Mouse (Mus musculus): Measurements from ENCODE around the gene Tmem164. TPM values are rescaled to one million over a fixed set of nuclear protein-coding genes. Genes with fewer than 3 reads are reported as not detected.
"Not testable (repeated sequence)": the region's sequence is repeated elsewhere in the genome, so short reads cannot be mapped to it uniquely, and the experiment has no call there.

The Tmem164 gene
- 10 to 100 TPM; 31.0 to 54.4 TPM for total RNA-seq (2021)
- long read RNA-seq, experiment 1, full-length matches to known transcripts = 51 of 78 reads
- long read RNA-seq, experiment 1, partial matches to known transcripts = 25 of 78 reads
- long read RNA-seq, experiment 1, other reads (novel, unspliced or antisense) = 2 of 78 reads
- long read RNA-seq, experiment 2, full-length matches to known transcripts = 21 of 39 reads
- long read RNA-seq, experiment 2, partial matches to known transcripts = 4 of 39 reads
- long read RNA-seq, experiment 2, other reads (novel, unspliced or antisense) = 14 of 39 reads

DNA sequence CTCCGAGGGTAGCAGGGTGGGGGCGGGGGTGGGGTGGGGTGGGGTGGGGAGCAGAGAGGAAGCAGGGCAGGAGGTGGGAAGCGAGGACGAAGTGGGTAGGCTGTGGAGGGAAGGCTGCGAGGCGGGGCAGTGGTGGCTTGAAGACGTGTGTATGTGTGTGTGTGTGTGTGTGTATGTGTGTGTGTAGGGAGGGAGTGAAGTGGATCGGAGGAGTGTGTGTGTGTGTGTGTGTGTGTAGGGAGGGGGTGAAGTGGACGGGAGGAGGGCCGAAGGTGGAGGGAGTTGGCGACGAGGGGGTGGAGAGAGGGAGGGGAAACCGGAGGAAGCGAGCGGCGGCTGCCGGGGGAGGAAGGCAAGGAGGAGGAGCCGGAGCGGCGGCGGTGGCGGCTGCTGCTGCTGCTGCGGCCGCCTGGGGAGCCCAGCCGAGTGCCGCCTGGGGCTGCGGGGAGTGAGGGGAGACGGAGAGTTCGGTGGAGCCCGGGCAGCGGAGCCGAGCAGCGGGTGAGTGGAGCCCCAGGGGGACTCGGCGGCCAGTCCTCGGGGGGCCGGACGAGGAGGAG, at the start of gene Tmem164:
TSS of gene Tmem164 (plus strand) at position 351 of the 560 bp plus-strand sequence.
- intact Hi-C loops (cut with DNase I) = loop anchor here (5.0 kb wide), 1 partner anchor 126 kb away; no protein-coding TSS in a partner anchor
- DNase-seq = peak; percentile 75 to 79

DNA sequence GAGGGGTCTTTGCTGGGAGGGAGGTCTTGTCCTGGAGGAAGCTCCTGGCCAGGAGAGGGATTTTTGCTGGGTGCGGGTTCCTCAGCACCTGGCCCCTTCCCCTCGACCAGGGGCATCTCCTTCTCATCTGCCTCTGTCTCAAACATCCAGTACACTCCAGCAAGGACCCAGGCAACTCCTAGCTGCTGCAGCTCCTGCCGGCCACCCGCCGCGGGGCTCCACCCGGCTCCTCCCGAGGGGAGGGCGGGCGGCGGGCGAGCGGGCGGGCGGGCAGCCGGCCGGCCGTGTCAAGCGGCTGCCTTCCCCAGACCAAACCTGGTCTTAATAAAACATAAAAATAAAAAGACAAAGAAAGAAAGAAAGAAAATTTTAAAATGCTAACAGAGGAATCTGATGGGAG, 48.2 kb upstream of the Tmem164 start:
- peak in 1 of 2 experiments; percentile 2 for DNase-seq
- intact Hi-C loops (cut with DNase I) = not testable (repeated sequence)

DNA sequence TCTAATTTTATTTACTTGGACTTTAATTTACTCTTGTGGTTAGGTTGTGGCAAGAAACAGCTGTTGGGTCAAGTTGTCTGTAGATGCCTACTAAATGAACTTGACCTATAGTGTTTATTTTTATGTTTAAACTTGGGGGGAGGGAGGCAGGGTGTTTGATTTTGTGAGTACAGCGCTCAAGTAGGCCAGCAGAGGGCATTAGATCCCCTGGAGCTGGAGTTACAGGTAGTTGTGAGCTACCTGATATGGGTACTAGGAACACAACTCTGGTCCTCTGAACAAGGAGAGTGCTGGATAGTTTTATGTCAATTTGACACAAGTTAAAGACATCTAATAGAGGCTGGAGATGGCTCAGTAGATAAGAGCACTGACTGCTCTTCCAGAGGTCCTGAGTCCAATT, 34.0 kb upstream of the Tmem164 start:
- DNase-seq = no peak
- intact Hi-C loops (cut with DNase I) = no loop called here

DNA sequence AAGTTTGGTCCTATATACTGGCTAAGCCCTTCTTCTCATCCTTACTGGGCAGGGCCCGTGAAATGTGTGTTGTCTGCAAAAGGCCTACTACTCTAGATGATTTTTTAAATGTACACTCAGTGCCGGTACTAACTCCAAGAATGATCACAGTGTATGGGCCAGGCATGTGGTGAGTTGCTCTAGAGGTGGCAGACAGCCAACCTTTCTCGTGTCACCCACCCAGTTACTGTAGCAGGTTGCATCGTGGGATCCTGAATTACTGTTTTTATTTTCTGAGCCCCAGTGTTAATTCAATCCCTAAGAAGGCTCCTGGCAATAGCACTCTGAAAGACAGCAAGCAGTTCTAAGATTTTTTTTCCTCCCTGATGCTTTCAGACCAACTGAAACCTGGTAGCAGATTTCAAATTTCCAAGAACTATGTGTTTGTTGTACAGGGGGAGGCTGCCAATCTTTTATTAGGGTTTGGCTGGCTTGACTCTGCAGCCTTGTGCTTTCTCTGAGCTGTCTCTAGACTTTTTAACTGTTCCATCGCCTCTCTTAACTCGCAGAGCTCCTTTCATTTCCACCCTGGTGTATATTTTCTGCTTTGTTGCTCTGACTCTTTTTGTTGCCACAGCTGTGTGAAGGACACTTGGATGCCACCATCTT, 31.0 kb upstream of the Tmem164 start:
- peak in 1 of 2 experiments; percentile 1 for DNase-seq
- intact Hi-C loops (cut with DNase I) = no loop called here

DNA sequence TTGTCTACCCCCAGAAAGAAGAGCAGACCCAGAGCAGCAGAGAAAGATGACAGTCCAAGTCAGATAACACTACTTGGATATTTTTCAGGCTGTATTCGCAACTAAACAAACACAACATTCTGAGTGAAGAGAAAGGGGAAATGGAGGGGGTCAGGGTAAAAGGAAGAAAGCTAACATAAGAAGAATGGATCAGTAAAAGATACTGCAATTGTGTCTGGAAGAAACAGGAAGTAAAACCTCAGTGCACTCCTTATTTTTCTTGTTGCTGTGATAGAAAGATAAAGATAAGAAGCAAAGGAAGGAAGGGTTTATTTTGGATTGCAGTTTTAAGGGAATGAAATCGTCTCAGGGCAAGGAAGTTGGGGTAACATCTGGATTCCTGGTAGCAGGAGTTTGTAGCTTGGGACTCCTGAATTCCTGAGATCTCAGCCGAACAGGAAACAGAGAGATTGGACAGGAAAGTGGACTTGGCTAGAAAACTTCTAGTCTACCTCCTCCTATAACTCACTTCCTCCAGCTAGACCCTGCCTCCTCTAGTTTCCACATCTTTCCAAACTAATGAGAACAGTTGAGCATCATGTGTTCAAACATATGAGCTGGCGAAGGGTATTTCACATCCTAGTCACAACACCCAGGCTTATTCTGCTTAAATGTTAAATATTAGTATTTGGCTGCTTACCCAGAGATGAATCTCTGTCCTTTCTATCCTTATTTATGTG, 16.3 kb upstream of the Tmem164 start:
- intact Hi-C loops (cut with DNase I) = no loop called here
- no peak for DNase-seq

DNA sequence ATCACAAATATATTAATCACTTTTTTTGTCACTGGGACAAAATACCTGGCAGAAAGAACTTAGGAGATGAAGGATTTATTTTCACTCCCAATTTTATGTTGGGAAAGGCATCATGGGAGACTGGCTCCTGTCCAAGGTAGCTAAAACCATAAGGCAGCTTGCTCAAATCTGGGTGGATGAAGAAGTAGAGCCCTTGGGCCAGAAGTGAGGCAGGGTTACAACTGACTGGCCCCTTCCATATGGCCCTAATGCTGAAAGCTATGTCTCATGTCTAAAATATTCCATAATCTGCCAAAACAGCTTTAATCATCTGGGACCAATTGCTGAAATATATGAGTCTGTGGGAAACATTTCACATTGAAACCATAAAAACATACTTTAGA, 15.8 kb upstream of the Tmem164 start:
- intact Hi-C loops (cut with DNase I) = no loop called here
- DNase-seq = no peak

DNA sequence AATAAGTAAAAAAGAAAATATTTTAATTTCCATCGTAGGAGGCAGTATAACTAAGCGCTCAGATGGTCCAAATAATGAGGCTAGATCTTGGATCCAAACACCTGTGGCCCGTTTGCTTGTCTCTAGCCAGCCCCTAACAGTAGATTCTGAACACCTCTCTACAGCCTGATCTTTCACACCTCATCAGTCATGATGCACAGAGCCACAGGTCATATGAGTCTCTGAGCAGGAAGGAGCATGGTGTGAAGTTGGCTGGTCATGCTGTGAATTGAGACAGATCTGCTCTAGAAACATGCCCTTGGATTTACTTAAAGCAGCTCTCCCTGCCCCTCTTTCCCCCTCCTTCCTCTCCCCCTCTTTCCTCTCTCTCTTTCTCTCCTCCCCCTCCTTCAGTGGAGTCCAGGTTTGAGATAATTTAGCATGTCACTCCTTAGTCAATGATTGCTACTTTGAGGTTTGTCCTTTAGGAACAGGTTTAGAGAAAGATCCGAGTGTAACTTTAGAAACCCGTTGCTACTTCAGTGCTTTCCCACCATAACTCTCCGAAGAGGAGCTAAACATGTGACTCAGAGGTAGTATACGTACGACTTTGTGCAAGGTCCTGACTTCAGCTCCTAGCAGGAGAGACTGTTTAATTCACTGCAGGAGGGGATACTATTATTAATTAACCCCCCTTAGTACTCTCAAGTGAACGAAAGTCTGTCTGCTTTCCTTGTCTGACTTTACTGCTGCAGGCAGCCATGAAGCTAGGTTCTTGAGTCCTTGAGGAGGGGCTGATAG, 11.7 kb upstream of the Tmem164 start:
- no peak for DNase-seq
- intact Hi-C loops (cut with DNase I) = loop anchor here (10.0 kb wide), 1 partner anchor 115 kb away; no protein-coding TSS in a partner anchor

DNA sequence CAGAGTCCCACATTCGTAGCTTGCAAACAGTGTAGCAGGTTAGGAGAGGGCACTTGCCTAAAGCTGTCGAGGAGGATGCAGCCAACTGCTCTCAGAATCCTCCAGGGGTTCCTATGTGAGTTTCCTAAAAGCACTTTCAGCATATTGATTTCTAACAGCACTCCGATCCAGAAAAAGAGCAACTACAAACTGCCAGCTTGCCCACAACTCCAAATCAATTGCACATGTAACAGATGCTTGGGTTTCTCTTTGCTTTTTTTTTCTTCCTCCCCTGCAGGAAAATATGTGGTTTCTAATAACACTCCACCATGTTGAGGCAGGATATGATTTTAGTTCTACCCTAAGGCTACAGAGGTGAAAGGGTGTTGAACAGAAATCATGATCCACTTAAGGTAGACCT, 11.1 kb upstream of the Tmem164 start:
- DNase-seq = no peak
- intact Hi-C loops (cut with DNase I) = loop anchor here (10.0 kb wide), 1 partner anchor 115 kb away; no protein-coding TSS in a partner anchor

DNA sequence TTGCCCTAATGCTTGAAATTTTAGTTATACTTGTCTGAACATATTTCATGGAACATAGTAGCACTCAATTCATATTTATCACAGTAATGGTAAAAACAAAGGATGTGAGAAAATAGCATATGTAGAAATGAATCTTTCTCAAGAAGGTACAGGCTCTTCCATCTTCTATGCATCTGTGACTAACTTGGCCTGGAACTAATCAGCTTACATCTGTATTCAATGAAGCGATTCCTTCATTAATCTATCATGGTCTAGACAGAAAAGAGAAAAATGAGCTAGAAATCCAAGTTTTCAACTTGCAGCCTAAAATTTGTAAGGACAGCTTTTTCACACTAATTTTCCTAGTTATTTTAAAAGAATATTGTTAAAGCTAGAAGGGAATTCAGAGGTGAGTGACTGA, 10.1 kb upstream of the Tmem164 start:
- intact Hi-C loops (cut with DNase I) = loop anchor here (10.0 kb wide), 1 partner anchor 116 kb away; no protein-coding TSS in a partner anchor
- DNase-seq = no peak

DNA sequence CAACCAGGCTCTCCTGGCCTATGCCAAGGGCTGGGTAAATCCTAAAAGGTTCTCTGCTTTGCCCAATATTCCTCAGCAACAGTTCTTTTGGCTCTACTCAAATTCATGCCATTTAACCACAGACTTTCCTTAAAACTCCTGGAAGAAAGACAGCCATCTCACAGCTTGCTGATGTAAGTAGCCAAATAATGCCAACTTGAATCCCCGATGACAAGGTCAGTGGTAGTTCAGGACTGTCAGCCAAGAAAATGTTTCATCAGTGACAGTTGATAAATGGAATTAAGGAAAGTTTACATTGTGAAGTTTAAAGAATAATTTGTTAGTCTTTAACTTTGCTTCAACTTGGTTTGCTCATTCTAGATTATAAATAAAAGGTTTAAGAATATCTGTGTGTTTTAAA, 8.5 kb upstream of the Tmem164 start:
- intact Hi-C loops (cut with DNase I) = loop anchor here (10.0 kb wide), 1 partner anchor 118 kb away; no protein-coding TSS in a partner anchor
- no peak for DNase-seq

DNA sequence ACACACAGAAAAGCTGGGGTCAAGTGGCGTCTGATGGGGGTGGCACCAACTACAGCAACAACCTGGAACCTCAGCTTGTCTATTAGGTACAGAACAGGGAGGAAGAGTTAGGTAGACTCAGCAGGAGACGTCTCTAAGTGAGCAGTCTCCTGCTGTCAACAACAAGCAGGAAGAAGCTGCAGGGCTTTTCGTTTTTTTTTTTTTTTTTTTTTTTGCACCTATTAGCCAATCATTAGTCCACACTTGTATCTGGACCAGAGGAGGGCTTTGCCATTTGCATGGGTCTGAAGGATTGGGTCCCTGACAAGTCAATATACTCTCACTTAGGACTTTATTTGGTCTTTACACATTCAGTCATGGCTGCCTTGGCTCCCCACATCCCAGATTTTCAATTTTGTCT, 4.0 kb upstream of the Tmem164 start:
- intact Hi-C loops (cut with DNase I) = loop anchor here (10.0 kb wide), 1 partner anchor 122 kb away; no protein-coding TSS in a partner anchor
- DNase-seq = no peak

DNA sequence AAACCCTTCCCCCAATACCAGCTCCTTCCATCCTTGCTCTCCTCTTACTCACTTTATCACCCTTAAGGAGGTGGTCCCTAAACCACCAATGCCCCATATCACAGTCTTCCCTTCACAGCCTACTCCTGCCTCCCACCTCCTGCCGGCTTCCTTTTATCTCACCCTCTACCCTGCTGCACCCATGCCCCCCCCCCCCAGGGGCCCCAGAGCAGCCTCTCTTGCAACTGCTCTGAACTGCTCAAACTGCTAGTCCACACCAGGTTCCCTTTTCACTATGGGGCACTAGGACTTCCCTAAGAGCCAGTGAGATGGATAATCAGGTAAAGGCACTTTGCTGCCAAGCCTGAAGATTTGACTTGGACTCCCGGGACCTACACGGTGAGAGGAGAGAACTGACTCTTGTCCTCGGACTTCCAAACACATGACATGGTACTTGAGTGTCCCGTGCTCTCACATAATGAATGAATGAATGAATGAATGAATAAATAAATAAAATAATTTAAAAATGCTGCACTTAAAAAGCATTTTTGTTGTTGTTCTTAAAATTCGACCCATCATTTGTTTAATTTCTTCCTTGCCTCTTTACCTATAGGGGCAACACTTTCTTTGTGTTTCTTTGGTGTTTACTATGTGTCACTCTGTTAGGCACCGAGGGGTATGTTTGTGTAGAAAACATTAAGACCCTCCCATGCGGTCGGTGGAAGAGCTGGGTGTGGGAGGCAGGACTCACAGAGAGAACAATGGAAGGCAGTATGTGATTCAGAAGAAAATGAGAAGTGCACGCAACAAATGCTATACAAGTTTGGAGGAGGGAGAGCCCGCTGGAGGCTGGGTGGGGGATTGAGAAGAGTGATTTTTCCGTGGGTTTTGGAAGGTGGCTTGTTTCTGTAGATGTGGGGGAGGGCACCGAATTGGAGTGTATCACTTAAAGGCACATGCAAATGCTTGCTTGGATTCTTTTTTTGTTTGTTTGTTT, 2.4 kb upstream of the Tmem164 start:
- intact Hi-C loops (cut with DNase I) = loop anchor here (10.0 kb wide), 1 partner anchor 124 kb away; no protein-coding TSS in a partner anchor
- DNase-seq = no peak

DNA sequence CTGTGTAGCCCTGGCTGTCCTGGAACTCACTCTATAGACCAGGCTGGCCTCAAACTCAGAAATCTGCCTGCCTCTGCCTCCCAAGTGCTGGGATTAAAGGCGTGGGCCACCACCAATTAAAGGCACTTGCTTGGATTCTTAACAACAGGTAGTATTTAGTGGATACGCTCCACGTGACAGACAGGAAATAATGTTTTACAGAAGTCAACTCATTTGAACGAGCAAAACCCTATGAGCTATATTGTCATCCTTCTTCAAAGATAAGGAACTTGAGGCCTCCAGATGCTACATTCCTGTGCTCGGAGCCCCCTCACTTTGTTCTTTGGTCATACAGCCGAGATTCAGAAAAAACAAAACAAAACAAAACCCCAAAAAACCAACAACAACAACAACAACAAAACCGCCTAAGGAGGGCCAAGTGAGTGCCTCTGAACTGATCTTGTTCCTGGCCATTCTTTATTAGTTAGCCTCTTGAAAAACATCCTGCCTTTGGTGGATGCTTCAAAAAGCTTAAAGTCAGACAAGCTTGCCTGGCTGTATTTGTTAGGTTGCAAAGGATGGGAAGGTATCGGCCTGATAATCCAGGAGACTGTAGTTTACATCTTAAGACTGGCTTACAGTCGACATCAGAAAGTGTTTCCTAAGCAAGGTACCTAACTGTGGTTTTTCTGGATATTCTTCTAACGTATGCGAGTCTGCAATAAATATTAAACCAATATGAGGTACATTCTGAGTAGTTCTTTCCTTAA, 1.5 kb upstream of the Tmem164 start:
- intact Hi-C loops (cut with DNase I) = loop anchor here (5.0 to 10.0 kb wide), 2 partner anchors 125 to 128 kb away; no protein-coding TSS in a partner anchor
- DNase-seq = no peak

DNA sequence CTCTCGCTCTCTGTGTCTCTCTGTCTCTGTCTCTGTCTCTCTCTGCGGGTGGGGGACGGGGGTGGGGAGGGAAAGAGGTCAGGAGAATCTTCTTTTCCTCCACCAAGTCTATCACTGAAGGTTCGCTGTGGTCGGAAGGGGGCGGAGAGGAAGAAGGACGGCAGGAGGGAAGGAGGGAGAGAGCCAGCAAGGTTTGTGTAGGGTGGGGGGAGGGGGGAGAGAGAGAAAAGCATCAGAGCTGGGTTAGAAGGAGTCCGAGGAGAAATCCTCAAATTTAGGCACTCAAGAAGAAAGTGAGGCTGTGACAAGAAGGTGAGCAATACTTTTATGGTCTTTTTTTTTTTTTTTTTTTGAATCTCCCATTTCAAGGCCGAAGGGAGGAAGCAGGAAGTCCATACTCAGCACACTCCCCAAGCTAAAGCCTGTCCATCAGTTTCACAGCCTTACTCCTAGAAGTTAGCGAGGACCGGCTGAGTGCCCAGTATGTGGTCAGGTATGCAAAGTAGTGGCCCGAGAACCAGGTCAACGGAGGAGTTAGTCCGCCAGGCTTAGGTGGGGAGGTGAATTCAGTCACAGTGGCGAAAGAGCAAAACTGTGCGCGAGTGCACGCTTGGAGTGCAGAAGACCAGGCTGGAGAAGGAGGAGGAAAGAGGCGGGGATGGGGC, 683 bp upstream of the Tmem164 start:
- intact Hi-C loops (cut with DNase I) = loop anchor here (5.0 kb wide), 1 partner anchor 127 kb away; no protein-coding TSS in a partner anchor
- DNase-seq = peak in 1 of 2 experiments; percentile 50

DNA sequence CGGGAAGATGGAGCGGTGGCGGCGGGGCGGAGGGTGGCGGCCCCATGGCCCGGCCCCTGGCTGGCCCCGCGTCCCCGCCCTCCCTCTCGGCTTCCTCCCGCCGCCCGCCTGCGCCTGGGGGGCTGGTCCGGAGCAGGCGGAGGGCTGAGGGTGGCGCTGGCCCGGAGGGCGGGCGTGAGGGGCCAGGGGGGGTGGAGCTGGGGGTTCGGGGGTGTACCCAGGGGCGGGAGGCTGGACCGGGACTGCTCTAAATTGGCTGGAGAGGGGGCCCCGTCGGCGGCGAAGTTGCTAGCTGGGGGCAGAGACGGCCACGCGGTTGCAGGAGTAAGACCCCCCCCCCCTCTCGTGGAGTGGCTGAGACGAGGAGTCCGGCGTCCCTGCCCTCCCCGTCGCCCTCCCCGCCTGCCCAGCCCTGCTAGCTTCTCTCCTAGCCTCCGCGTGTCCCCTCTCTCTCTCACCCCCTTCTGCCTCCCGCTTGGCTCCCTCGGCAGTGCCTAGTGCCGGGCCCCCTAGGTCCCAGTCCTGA, 473 bp downstream of the Tmem164 start:
- DNase-seq = peak; percentile 70 to 78
- intact Hi-C loops (cut with DNase I) = loop anchor here (5.0 kb wide), 1 partner anchor 126 kb away; no protein-coding TSS in a partner anchor

DNA sequence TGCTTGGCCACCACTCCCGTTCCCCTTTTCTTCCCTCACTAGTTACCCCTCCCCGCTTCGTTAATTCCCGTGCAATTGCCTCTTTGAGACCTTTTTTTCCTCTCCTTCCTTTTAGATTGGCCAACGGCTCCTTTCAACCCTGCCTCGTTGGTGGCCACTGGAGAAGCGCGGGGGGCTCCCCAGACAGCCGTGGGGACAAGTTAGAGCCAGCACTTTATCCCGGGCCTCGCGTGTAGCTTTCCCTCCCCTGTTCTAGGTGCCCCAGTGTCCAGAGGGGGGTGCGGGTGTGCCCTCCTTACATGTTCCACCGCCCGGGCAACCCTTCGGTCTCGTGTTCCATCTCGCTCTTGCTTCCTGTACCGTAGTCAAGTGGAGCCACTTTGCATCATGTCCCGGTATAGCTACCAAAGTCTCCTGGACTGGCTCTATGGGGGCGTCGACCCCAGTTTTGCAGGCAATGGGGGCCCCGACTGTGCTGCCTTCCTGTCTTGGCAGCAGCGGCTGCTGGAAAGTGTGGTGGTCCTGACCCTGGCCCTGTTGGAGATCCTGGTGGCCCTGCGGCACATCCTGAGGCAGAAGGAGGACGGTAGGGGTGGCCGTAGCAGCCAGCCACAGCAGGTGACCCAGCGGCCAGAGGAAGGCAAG, 1.1 kb downstream of the Tmem164 start:
- DNase-seq = peak in 1 of 2 experiments; percentile 12
- intact Hi-C loops (cut with DNase I) = loop anchor here (5.0 kb wide), 1 partner anchor 125 kb away; no protein-coding TSS in a partner anchor

Measured in heart, postnatal 14 days (tissue).